Mouse (Mus musculus): ENCODE measurements around the gene Spi1. TPM values are rescaled to one million over a fixed set of nuclear protein-coding genes. Genes with fewer than 3 reads are reported as not detected.
A peak's percentile ranks its signal among the peaks of the same experiment; 100 is the strongest.

The Spi1 gene
- polyA plus RNA-seq, 1 experiment from 2014 or later: 3.1 TPM

DNA sequence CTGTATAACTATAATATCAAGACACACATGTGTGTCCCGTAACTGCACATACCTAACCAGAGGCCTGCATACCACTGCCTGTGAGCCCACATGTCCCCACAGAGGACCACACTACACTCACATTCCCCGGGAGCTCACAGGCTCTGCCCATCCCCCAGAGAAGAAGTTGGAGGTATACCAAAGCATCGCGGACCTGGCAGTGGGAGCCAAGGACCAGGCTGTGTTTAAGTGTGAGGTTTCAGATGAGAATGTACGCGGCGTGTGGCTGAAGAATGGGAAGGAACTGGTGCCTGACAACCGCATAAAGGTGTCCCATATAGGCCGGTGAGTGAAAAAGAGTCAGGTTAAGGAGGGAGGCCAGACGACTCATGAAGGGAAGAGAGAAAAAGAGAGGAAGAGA lies 42.9 kb downstream of the Spi1 start:
- Histone ChIP-seq H3K27me3 (replicated peaks) (no peaks in the 10 kb centered on the region), H3K4me2 (0 out of 2 replicates have a peak overlapping the region, but pooled peaks have one; percentile 2), H3K4me3 (no peak overlapping the region), H3K4me1 (replicated peaks) (peaks cover 68% of the 10 kb centered on the region), H3K9ac (no peak overlapping the region; the same call in 1 of the 2 replicates), H3K36me3 (peaks cover 100% of the 10 kb centered on the region), H3K9me3 (replicated peaks) (no peaks in the 10 kb centered on the region), H3K27ac (ENCODE audit: poor library complexity, severe bottlenecking) (no peak overlapping the region)
- ATAC-seq (ENCODE audit: insufficient number of reproducible peaks, low FRiP score): no peak
- WGBS: 84% methylated on average over 10 of the region's 10 CpGs

DNA sequence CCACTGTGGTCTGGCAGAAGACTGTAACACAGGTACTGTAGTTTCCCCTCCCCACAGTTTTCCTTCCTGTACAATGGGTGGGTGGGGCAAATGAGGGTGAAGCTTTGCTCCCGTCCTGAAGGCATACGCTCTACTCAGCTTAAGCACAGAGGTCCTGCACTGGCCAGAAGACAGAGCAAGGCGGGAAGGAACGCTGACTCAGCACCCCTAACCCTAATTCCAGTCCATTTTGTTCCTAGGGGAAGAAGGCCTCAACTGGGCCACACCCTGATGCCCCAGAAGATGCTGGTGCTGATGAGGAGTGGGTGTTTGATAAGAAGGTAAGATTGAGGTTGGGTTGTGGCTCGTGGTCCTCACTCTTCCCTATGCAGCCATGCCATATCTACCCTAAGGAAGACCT lies 46.6 kb downstream of the Spi1 start:
- H3K4me3 ChIP-seq: no peak overlapping the region
- no peak for ATAC-seq (ENCODE audit: insufficient number of reproducible peaks, low FRiP score)
- H3K4me1 ChIP-seq (replicated peaks): peaks cover 59% of the 10 kb centered on the region
- no peak overlapping the region for H3K4me2 ChIP-seq
- no peak overlapping the region for H3K27ac ChIP-seq (ENCODE audit: poor library complexity, severe bottlenecking)
- no peaks in the 10 kb centered on the region for H3K9me3 ChIP-seq (replicated peaks)
- peaks cover 100% of the 10 kb centered on the region for H3K36me3 ChIP-seq
- no peak overlapping the region for H3K9ac ChIP-seq
- 76% methylated on average over 5 of the region's 5 CpGs for WGBS
- no peaks in the 10 kb centered on the region for H3K27me3 ChIP-seq (replicated peaks)

- H3K4me2 ChIP-seq: no peak overlapping the region
- peaks cover 46% of the 10 kb centered on the region for H3K4me1 ChIP-seq (replicated peaks)
- no peak for ATAC-seq (ENCODE audit: insufficient number of reproducible peaks, low FRiP score)
Observed at GRCm38 (mm10) chr2:91130126-91130525, 47.9 kb downstream of the Spi1 start.

DNA sequence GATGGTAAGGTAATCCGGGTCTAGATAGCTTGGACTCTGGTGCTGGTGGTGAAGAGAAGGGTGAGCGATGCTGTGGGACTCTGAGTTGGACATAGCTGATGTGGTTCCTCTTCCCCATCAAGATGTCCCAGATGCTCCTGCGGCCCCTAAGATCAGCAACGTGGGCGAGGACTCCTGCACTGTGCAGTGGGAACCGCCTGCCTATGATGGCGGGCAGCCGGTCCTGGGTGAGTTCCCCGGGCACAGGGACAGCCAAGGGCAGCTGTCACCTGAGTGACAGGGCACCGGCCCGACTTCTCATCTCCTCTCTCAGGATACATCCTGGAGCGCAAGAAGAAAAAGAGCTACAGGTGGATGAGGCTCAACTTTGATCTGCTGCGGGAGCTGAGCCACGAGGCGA lies 49.1 kb downstream of the Spi1 start:
- WGBS: 85% methylated on average over 15 of the region's 15 CpGs
- ATAC-seq (ENCODE audit: insufficient number of reproducible peaks, low FRiP score): no peak
- H3K4me2 ChIP-seq: no peak overlapping the region
- H3K9me3 ChIP-seq (replicated peaks): no peaks in the 10 kb centered on the region
- H3K27ac ChIP-seq (ENCODE audit: poor library complexity, severe bottlenecking): no peak overlapping the region
- no peaks in the 10 kb centered on the region for H3K27me3 ChIP-seq (replicated peaks)
- no peak overlapping the region; the same call in 1 of the 2 replicates for H3K9ac ChIP-seq
- H3K4me1 ChIP-seq (replicated peaks): peaks cover 42% of the 10 kb centered on the region
- H3K36me3 ChIP-seq: peaks cover 100% of the 10 kb centered on the region
- no peak overlapping the region for H3K4me3 ChIP-seq

More at GRCm38 (mm10) chr2:91130126-91130525, 47.9 kb downstream of the Spi1 start:
- Histone ChIP-seq H3K9me3 (replicated peaks) (no peaks in the 10 kb centered on the region), H3K4me3 (no peak overlapping the region), H3K27me3 (replicated peaks) (no peaks in the 10 kb centered on the region), H3K36me3 (peaks cover 100% of the 10 kb centered on the region), H3K9ac (no peak overlapping the region), H3K27ac (ENCODE audit: poor library complexity, severe bottlenecking) (no peak overlapping the region)
- 76% methylated on average over 6 of the region's 6 CpGs for WGBS

GRCm38 (mm10) chr2:91132035-91132434 lies 49.8 kb downstream of the Spi1 start:
- no peak overlapping the region for H3K4me3 ChIP-seq
- no peak for ATAC-seq (ENCODE audit: insufficient number of reproducible peaks, low FRiP score)
- 36% methylated on average over 3 of the region's 3 CpGs for whole genome bisulfite sequencing
- H3K9ac ChIP-seq: 0 out of 2 replicates have a peak overlapping the region, but pooled peaks have one; percentile 28
- H3K27ac ChIP-seq (ENCODE audit: poor library complexity, severe bottlenecking): peak overlapping the region; percentile 63; the same call in 1 of the 2 replicates
- peaks cover 100% of the 10 kb centered on the region for H3K36me3 ChIP-seq
- H3K27me3 ChIP-seq (replicated peaks): no peaks in the 10 kb centered on the region
- H3K4me1 ChIP-seq (replicated peaks): peaks cover 39% of the 10 kb centered on the region
- H3K9me3 ChIP-seq (replicated peaks): no peaks in the 10 kb centered on the region
- no peak overlapping the region for H3K4me2 ChIP-seq

GRCm38 (mm10) chr2:91136513-91137412 lies 54.6 kb downstream of the Spi1 start:
- Histone ChIP-seq H3K27ac (ENCODE audit: poor library complexity, severe bottlenecking) (0 out of 2 replicates have a peak overlapping the region, but pooled peaks have one; percentile 12), H3K27me3 (replicated peaks) (no peaks in the 10 kb centered on the region), H3K4me1 (replicated peaks) (peaks cover 34% of the 10 kb centered on the region), H3K4me2 (no peak overlapping the region), H3K9me3 (replicated peaks) (no peaks in the 10 kb centered on the region), H3K9ac (no peak overlapping the region), H3K4me3 (no peak overlapping the region), H3K36me3 (peaks cover 77% of the 10 kb centered on the region)
- ATAC-seq (ENCODE audit: insufficient number of reproducible peaks, low FRiP score): no peak
- 69% methylated on average over 11 of the region's 11 CpGs for WGBS

DNA sequence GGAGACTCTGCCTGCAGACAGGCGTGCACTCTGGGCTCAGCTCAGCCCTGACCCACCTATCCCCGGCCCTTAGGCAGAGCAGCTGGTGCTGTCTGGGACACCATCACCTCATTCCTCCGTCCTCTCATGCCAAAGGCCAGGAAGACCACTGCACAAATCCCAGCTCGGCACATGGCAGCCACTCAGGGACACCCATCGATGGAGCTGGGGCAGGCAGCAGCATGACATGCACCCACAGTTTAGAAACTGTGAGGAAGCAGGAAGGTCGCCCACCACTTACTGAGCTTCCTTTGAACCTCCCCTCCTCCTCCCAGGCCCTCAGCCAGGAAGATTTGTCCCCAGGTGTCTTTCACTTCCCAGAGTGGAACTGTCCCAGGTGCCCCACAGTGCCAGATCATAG lies 55.3 kb downstream of the Spi1 start:
- Histone ChIP-seq H3K27ac (ENCODE audit: poor library complexity, severe bottlenecking) (peak overlapping the region; percentile 39; the same call in 1 of the 2 replicates), H3K9me3 (replicated peaks) (no peaks in the 10 kb centered on the region), H3K27me3 (replicated peaks) (no peaks in the 10 kb centered on the region), H3K4me1 (replicated peaks) (peaks cover 27% of the 10 kb centered on the region), H3K9ac (no peak overlapping the region), H3K36me3 (peaks cover 71% of the 10 kb centered on the region), H3K4me3 (no peak overlapping the region), H3K4me2 (no peak overlapping the region)
- 69% methylated on average over 6 of the region's 6 CpGs for WGBS
- ATAC-seq (ENCODE audit: insufficient number of reproducible peaks, low FRiP score): no peak

DNA sequence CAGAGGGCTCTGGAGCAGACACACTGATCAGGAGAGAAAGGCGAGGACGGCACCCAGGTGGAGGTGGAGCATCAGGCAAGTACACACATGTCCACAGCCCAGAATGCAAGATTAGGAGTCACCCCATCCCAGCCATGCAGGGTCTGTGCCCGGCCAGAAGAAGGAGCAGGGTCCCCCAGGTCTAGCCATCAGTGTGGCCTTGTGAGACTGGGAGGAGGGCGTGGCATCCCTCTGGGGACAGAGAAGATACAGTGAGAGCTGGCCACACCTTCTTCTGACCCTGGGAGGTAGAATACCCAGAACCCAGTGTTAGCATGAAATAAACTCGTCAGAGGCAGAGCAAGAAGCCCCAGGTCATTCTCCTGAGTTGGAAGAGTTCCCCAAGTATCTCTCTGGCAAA lies 57.1 kb downstream of the Spi1 start:
- Histone ChIP-seq H3K4me2 (no peak overlapping the region), H3K27ac (ENCODE audit: poor library complexity, severe bottlenecking) (no peak overlapping the region), H3K9ac (no peak overlapping the region), H3K4me1 (replicated peaks) (0 out of 2 replicates have a peak, but pooled peaks cover 23% of the 10 kb centered on the region), H3K4me3 (no peak overlapping the region), H3K9me3 (replicated peaks) (no peaks in the 10 kb centered on the region), H3K27me3 (replicated peaks) (no peaks in the 10 kb centered on the region), H3K36me3 (peaks cover 59% of the 10 kb centered on the region)
- no peak for ATAC-seq (ENCODE audit: insufficient number of reproducible peaks, low FRiP score)
- WGBS: 51% methylated on average over 5 of the region's 5 CpGs

- no peak for ATAC-seq (ENCODE audit: insufficient number of reproducible peaks, low FRiP score)
- no peak overlapping the region for H3K4me3 ChIP-seq
- H3K4me2 ChIP-seq: no peak overlapping the region
- no peaks in the 10 kb centered on the region for H3K9me3 ChIP-seq (replicated peaks)
- no peaks in the 10 kb centered on the region for H3K27me3 ChIP-seq (replicated peaks)
- 81% methylated on average over 8 of the region's 8 CpGs for WGBS
- no peak overlapping the region for H3K9ac ChIP-seq
- peaks cover 54% of the 10 kb centered on the region for H3K36me3 ChIP-seq
- H3K4me1 ChIP-seq (replicated peaks): 0 out of 2 replicates have a peak, but pooled peaks cover 23% of the 10 kb centered on the region
- no peak overlapping the region for H3K27ac ChIP-seq (ENCODE audit: poor library complexity, severe bottlenecking)
Observed at GRCm38 (mm10) chr2:91139764-91140163, 57.6 kb downstream of the Spi1 start.

DNA sequence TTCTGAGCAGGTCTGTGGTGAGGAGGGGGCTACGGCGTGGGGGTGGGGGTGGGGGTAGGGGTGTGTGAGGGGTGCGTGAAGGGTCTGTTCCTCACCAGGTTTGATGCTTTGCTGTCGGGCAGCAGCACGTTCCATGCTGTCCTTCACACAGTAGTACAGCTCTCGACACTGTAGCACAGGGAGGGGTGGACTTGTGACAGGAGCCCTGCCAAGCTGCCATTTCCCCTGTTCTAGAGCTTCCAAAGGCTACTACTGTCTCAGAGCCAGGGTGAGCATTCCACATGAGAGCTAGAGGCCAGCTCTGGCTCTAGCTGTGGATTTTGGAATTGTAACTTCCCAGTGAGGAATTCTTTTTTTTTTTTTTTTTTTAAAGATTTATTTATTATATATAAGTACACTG lies 60.7 kb downstream of the Spi1 start:
- peaks cover 30% of the 10 kb centered on the region for H3K36me3 ChIP-seq
- whole genome bisulfite sequencing: 87% methylated on average over 6 of the region's 6 CpGs

DNA sequence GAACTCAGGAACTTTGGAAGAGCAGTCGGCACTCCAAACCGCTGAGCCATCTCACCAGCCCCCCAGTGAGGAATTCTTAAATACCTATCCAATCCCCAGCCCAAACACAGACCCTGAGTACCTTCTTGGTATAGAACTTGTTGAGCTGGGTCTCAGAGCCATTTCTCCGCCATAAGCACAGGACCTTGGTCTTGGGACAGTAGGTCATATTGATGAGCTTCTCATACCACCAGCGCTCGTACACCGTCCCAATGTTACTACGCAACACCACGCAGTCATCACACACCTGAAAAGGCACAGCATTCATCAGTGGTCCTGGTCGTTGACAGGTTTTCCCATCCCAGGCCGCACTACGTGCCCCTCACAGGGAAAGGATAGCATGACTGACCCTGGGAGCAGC lies 61.2 kb downstream of the Spi1 start:
- Histone ChIP-seq H3K9ac (no peak overlapping the region), H3K36me3 (peaks cover 25% of the 10 kb centered on the region), H3K27ac (ENCODE audit: poor library complexity, severe bottlenecking) (no peak overlapping the region), H3K4me3 (no peak overlapping the region), H3K9me3 (replicated peaks) (no peaks in the 10 kb centered on the region), H3K4me2 (no peak overlapping the region), H3K27me3 (replicated peaks) (no peaks in the 10 kb centered on the region), H3K4me1 (replicated peaks) (0 out of 2 replicates have a peak, but pooled peaks cover 10% of the 10 kb centered on the region)
- 95% methylated on average over 11 of the region's 11 CpGs for WGBS
- ATAC-seq (ENCODE audit: insufficient number of reproducible peaks, low FRiP score): no peak

More for the DNA sequence above, 60.7 kb downstream of the Spi1 start:
- Histone ChIP-seq H3K27ac (ENCODE audit: poor library complexity, severe bottlenecking) (no peak overlapping the region), H3K9me3 (replicated peaks) (no peaks in the 10 kb centered on the region), H3K4me2 (no peak overlapping the region), H3K27me3 (replicated peaks) (no peaks in the 10 kb centered on the region), H3K9ac (no peak overlapping the region), H3K4me3 (no peak overlapping the region), H3K4me1 (replicated peaks) (0 out of 2 replicates have a peak, but pooled peaks cover 10% of the 10 kb centered on the region)
- no peak for ATAC-seq (ENCODE audit: insufficient number of reproducible peaks, low FRiP score)

Data from heart, embryonic 12.5 days (tissue).